In genomic region chr4:96016875-96017274, GRCm38 (mm10) we compare ENCODE assay signal across 16 mouse cellular contexts.
"Had no signal": no experiment of that assay in that cellular context is flagged by ENCODE, and none has a peak within 500 bp of the region (broad histone marks: within the 10 kb centered on the region; RNA-seq: fewer than 3 reads in every experiment).

No protein-coding gene starts in this region.

- DNase-seq: retina, postnatal 1 day; right cerebral cortex, adult 18-20 months; right cerebral cortex, postnatal 14 days; right cerebral cortex, postnatal 25 days; right cerebral cortex, postnatal 4 days; spleen, adult 18-20 months; thymus, adult 18-20 months; thymus, adult 2 months; thymus, postnatal 14 days; thymus, postnatal 25 days; thymus, postnatal 36 days; thymus, postnatal 4 days had no signal

- H3K27me3 ChIP-seq: neural tube, embryonic 13.5 days; neural tube, embryonic 15.5 days; stomach, embryonic 15.5 days had no signal

- H3K36me3 ChIP-seq: stomach, embryonic 15.5 days had no signal

- H3K27ac ChIP-seq: neural tube, embryonic 13.5 days; neural tube, embryonic 15.5 days; stomach, embryonic 15.5 days; stomach, postnatal 0 days had no signal

- H3K4me3 ChIP-seq: neural tube, embryonic 13.5 days; neural tube, embryonic 15.5 days; stomach, embryonic 15.5 days had no signal

- H3K4me2 ChIP-seq: neural tube, embryonic 13.5 days; neural tube, embryonic 15.5 days; stomach, embryonic 15.5 days had no signal

- H3K9ac ChIP-seq: neural tube, embryonic 13.5 days; neural tube, embryonic 15.5 days; stomach, embryonic 15.5 days had no signal

- H3K9me3 ChIP-seq: neural tube, embryonic 13.5 days; neural tube, embryonic 15.5 days; stomach, embryonic 15.5 days had no signal

- H3K4me1 ChIP-seq: neural tube, embryonic 13.5 days; neural tube, embryonic 15.5 days; stomach, embryonic 15.5 days had no signal
